Mouse (Mus musculus): ENCODE measurements around the gene Prss48. TPM values are rescaled to one million over a fixed set of nuclear protein-coding genes. Genes with fewer than 3 reads are reported as not detected.

Gene Prss48
- total and polyA plus RNA-seq, 2 experiments from 2014 or later, result not detected

- no peak overlapping the region for H3K4me3 ChIP-seq (ENCODE audit: low read depth, low read length)
- ATAC-seq (no peak), DNase-seq (no peak)
- H3K36me3 ChIP-seq (ENCODE audit: insufficient read depth), result no peaks in the 10 kb centered on the region
- no peak overlapping the region for H3K27ac ChIP-seq (ENCODE audit: low read depth, low read length)
- H3K9me3 ChIP-seq (ENCODE audit: low read length), result no peaks in the 10 kb centered on the region
- H3K4me1 ChIP-seq (ENCODE audit: insufficient read depth), result no peaks in the 10 kb centered on the region
- no peak for TF ChIP-seq CTCF (IDR thresholded peaks at IDR 0.05; ENCODE audit: low read depth)
- H3K27me3 ChIP-seq (ENCODE audit: insufficient read depth, low read length), result no peaks in the 10 kb centered on the region
- H3K9ac ChIP-seq, result no peak overlapping the region
- 90% methylated on average over 16 of the region's 16 CpGs for WGBS
- H3K4me2 ChIP-seq (ENCODE audit: low read depth), result no peak overlapping the region
Measured at GRCm38 (mm10) chr3:86020921-86021650, 18.8 kb upstream of the Prss48 start.

GRCm38 (mm10) chr3:86017484-86017883 is 15.2 kb upstream of the Prss48 start:
- H3K27me3 ChIP-seq (ENCODE audit: insufficient read depth, low read length), result no peaks in the 10 kb centered on the region
- ATAC-seq (peak; percentile 58), DNase-seq (peak; percentile 43)
- no peak overlapping the region for H3K4me3 ChIP-seq (ENCODE audit: low read depth, low read length)
- H3K9me3 ChIP-seq (ENCODE audit: low read length), result no peaks in the 10 kb centered on the region
- no peak overlapping the region for H3K4me2 ChIP-seq (ENCODE audit: low read depth)
- no peak overlapping the region for H3K9ac ChIP-seq
- no peak overlapping the region for H3K27ac ChIP-seq (ENCODE audit: low read depth, low read length)
- H3K4me1 ChIP-seq (ENCODE audit: insufficient read depth), result no peaks in the 10 kb centered on the region
- H3K36me3 ChIP-seq (ENCODE audit: insufficient read depth), result no peaks in the 10 kb centered on the region
- WGBS, result 44% methylated on average over 8 of the region's 8 CpGs
- TF ChIP-seq CTCF (IDR thresholded peaks at IDR 0.05; ENCODE audit: low read depth), result no peak

- Histone ChIP-seq H3K4me1 (ENCODE audit: insufficient read depth) (no peaks in the 10 kb centered on the region), H3K9ac (no peak overlapping the region), H3K9me3 (ENCODE audit: low read length) (no peaks in the 10 kb centered on the region), H3K4me2 (ENCODE audit: low read depth) (no peak overlapping the region), H3K27me3 (ENCODE audit: insufficient read depth, low read length) (no peaks in the 10 kb centered on the region), H3K36me3 (ENCODE audit: insufficient read depth) (no peaks in the 10 kb centered on the region), H3K4me3 (ENCODE audit: low read depth, low read length) (no peak overlapping the region), H3K27ac (ENCODE audit: low read depth, low read length) (no peak overlapping the region)
- no peak for TF ChIP-seq CTCF (IDR thresholded peaks at IDR 0.05; ENCODE audit: low read depth)
- ATAC-seq, result no peak
- DNase-seq, result no peak
- 98% methylated on average over 1 of the region's 1 CpGs for WGBS
Measured at GRCm38 (mm10) chr3:86016965-86017364, 14.7 kb upstream of the Prss48 start.

- 87% methylated on average over 10 of the region's 10 CpGs for WGBS
- TF ChIP-seq CTCF (IDR thresholded peaks at IDR 0.05; ENCODE audit: low read depth), result no peak
- H3K36me3 ChIP-seq (ENCODE audit: insufficient read depth), result no peaks in the 10 kb centered on the region
- no peak overlapping the region for H3K4me2 ChIP-seq (ENCODE audit: low read depth)
- no peaks in the 10 kb centered on the region for H3K27me3 ChIP-seq (ENCODE audit: insufficient read depth, low read length)
- no peak overlapping the region for H3K4me3 ChIP-seq (ENCODE audit: low read depth, low read length)
- H3K27ac ChIP-seq (ENCODE audit: low read depth, low read length), result no peak overlapping the region
- H3K4me1 ChIP-seq (ENCODE audit: insufficient read depth), result no peaks in the 10 kb centered on the region
- H3K9me3 ChIP-seq (ENCODE audit: low read length), result no peaks in the 10 kb centered on the region
- H3K9ac ChIP-seq, result no peak overlapping the region
- no peak for ATAC-seq
- DNase-seq, result no peak
Measured at GRCm38 (mm10) chr3:86013837-86014236, 11.5 kb upstream of the Prss48 start.

GRCm38 (mm10) chr3:86011833-86012232 is 9.5 kb upstream of the Prss48 start:
- H3K4me1 ChIP-seq (ENCODE audit: insufficient read depth), result no peaks in the 10 kb centered on the region
- no peak overlapping the region for H3K4me3 ChIP-seq (ENCODE audit: low read depth, low read length)
- no peak for ATAC-seq
- WGBS, result 71% methylated on average over 3 of the region's 3 CpGs
- H3K27me3 ChIP-seq (ENCODE audit: insufficient read depth, low read length), result no peaks in the 10 kb centered on the region
- DNase-seq, result no peak
- no peak overlapping the region for H3K4me2 ChIP-seq (ENCODE audit: low read depth)
- H3K27ac ChIP-seq (ENCODE audit: low read depth, low read length), result no peak overlapping the region
- no peak overlapping the region for H3K9ac ChIP-seq
- no peaks in the 10 kb centered on the region for H3K9me3 ChIP-seq (ENCODE audit: low read length)
- no peaks in the 10 kb centered on the region for H3K36me3 ChIP-seq (ENCODE audit: insufficient read depth)
- no peak for TF ChIP-seq CTCF (IDR thresholded peaks at IDR 0.05; ENCODE audit: low read depth)

GRCm38 (mm10) chr3:86011373-86011772 is 9.1 kb upstream of the Prss48 start:
- DNase-seq (no peak), ATAC-seq (no peak)
- Histone ChIP-seq H3K36me3 (ENCODE audit: insufficient read depth) (no peaks in the 10 kb centered on the region), H3K27me3 (ENCODE audit: insufficient read depth, low read length) (no peaks in the 10 kb centered on the region), H3K4me3 (ENCODE audit: low read depth, low read length) (no peak overlapping the region), H3K9ac (no peak overlapping the region), H3K4me2 (ENCODE audit: low read depth) (no peak overlapping the region), H3K9me3 (ENCODE audit: low read length) (no peaks in the 10 kb centered on the region), H3K27ac (ENCODE audit: low read depth, low read length) (no peak overlapping the region), H3K4me1 (ENCODE audit: insufficient read depth) (no peaks in the 10 kb centered on the region)
- TF ChIP-seq CTCF (IDR thresholded peaks at IDR 0.05; ENCODE audit: low read depth), result no peak
- whole genome bisulfite sequencing, result 85% methylated on average over 6 of the region's 6 CpGs

- 71% methylated on average over 3 of the region's 3 CpGs for WGBS
- no peak overlapping the region for H3K4me2 ChIP-seq (ENCODE audit: low read depth)
- H3K4me3 ChIP-seq (ENCODE audit: low read depth, low read length), result no peak overlapping the region
- H3K27me3 ChIP-seq (ENCODE audit: insufficient read depth, low read length), result no peaks in the 10 kb centered on the region
- ATAC-seq, result no peak
- H3K9me3 ChIP-seq (ENCODE audit: low read length), result no peaks in the 10 kb centered on the region
- H3K9ac ChIP-seq, result no peak overlapping the region
- DNase-seq, result no peak
- TF ChIP-seq CTCF (IDR thresholded peaks at IDR 0.05; ENCODE audit: low read depth), result no peak
- no peak overlapping the region for H3K27ac ChIP-seq (ENCODE audit: low read depth, low read length)
- H3K36me3 ChIP-seq (ENCODE audit: insufficient read depth), result no peaks in the 10 kb centered on the region
- H3K4me1 ChIP-seq (ENCODE audit: insufficient read depth), result no peaks in the 10 kb centered on the region
Measured at GRCm38 (mm10) chr3:86010618-86011017, 8.3 kb upstream of the Prss48 start.

All from forebrain, postnatal 0 days (tissue).